Mouse (Mus musculus): Measurements from ENCODE around the gene Fam216a.

Fam216a gene

DNA sequence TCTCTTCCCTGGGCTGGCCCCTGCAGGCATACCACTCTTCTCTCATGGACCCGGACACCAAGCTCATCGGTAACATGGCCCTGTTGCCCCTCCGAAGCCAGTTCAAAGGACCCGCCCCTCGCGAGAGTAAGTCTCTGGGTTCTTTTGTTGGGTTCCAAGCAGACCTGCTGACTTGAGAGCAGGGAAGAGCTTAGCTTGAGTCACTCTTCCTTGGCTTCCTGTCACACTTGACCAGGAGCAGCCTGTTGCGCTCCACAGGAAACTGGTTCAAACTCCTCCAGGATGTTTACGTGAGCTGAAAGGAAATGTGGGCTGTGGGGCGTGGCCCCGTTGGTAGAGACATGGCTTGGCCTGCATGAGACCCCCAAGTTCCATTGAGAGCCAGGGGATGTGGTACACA, 24.6 kb upstream of the Fam216a start:
- no peak for TF ChIP-seq GATA4 (IDR thresholded peaks at IDR 0.05; ENCODE audit: insufficient replicate concordance, low read length)

GRCm38 (mm10) chr5:122393887-122394286, 21.7 kb upstream of the Fam216a start:
- TF ChIP-seq GATA4 (IDR thresholded peaks at IDR 0.05; ENCODE audit: insufficient replicate concordance, low read length) = no peak

GRCm38 (mm10) chr5:122392227-122393004, 20.3 kb upstream of the Fam216a start:
- no peak for TF ChIP-seq GATA4 (IDR thresholded peaks at IDR 0.05; ENCODE audit: insufficient replicate concordance, low read length)

- TF ChIP-seq GATA4 (IDR thresholded peaks at IDR 0.05; ENCODE audit: insufficient replicate concordance, low read length) = no peak; the same call in 1 of the 2 replicates
These were observed 19.6 kb upstream of the Fam216a start, which contains the start of gene Arpc3 for GRCm38 (mm10) chr5:122391786-122392180. TSS of gene Arpc3 (plus strand) at chr5:122391878.

DNA sequence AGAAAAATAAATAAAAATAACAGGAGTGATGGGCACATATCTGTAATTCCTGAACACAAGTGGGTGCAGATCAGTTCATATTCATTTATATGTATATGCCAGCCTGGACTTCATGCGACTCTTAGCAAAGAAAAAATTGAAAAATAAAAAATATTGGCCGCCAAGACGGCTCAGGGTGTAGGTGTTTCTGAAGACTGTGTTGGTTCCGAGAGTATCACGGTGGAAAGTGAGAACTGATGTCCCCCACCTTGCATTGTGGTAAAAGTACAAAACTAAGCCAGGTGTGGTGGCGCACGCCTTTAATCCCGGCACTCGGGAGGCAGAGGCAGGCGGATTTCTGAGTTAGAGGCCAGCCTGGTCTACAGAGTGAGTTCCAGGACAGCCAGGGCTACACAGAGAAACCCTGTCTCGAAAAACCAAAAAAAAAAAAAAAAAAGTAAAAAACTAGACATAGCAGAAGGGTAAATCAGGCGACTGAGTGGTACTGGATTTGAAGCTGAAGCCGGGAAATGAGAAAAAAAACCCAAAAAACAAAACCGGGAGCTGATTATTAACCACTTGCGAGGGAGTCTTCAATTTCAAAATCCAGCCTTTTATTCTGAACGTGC, 19.1 kb upstream of the Fam216a start:
- no peak for TF ChIP-seq GATA4 (IDR thresholded peaks at IDR 0.05; ENCODE audit: insufficient replicate concordance, low read length)

DNA sequence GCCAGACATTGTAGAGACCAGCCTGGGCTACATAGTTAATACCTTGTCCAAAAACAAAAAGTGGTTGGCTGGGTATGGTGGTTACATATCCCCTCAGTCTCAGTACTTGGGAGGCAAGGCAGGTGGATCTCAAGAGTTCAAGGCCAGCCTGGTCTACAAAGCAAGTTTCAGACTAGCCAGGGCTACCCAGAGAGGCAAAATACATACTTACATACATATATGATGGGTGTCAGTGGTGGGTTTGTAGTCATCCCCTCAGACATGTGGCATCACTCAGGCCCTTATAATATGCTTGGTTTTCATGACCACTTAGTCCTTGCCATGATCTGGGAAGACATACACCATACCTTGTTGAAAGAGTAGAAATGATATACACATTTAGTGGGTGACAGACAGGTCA, 18.5 kb upstream of the Fam216a start:
- no peak for TF ChIP-seq GATA4 (IDR thresholded peaks at IDR 0.05; ENCODE audit: insufficient replicate concordance, low read length)

- TF ChIP-seq GATA4 (IDR thresholded peaks at IDR 0.05; ENCODE audit: insufficient replicate concordance, low read length) = no peak
These were observed 17.8 kb upstream of the Fam216a start for GRCm38 (mm10) chr5:122390006-122390405.

GRCm38 (mm10) chr5:122379374-122380155, 7.4 kb upstream of the Fam216a start:
- no peak for TF ChIP-seq GATA4 (IDR thresholded peaks at IDR 0.05; ENCODE audit: insufficient replicate concordance, low read length)

- TF ChIP-seq GATA4 (IDR thresholded peaks at IDR 0.05; ENCODE audit: insufficient replicate concordance, low read length) = no peak
These were observed 6.0 kb upstream of the Fam216a start for GRCm38 (mm10) chr5:122378171-122378570.

GRCm38 (mm10) chr5:122377101-122377833, 5.1 kb upstream of the Fam216a start:
- no peak for TF ChIP-seq GATA4 (IDR thresholded peaks at IDR 0.05; ENCODE audit: insufficient replicate concordance, low read length)

- TF ChIP-seq GATA4 (IDR thresholded peaks at IDR 0.05; ENCODE audit: insufficient replicate concordance, low read length) = no peak
These were observed 714 bp upstream of the Fam216a start for GRCm38 (mm10) chr5:122372878-122373277.

- no peak for TF ChIP-seq GATA4 (IDR thresholded peaks at IDR 0.05; ENCODE audit: insufficient replicate concordance, low read length)
These were observed 473 bp downstream of the Fam216a start, which contains the start of gene Gpn3 for GRCm38 (mm10) chr5:122371591-122372191. TSS of gene Gpn3 (plus strand) at chr5:122371876.

- TF ChIP-seq GATA4 (IDR thresholded peaks at IDR 0.05; ENCODE audit: insufficient replicate concordance, low read length) = no peak
These were observed 17.6 kb downstream of the Fam216a start for GRCm38 (mm10) chr5:122354492-122355067.

DNA sequence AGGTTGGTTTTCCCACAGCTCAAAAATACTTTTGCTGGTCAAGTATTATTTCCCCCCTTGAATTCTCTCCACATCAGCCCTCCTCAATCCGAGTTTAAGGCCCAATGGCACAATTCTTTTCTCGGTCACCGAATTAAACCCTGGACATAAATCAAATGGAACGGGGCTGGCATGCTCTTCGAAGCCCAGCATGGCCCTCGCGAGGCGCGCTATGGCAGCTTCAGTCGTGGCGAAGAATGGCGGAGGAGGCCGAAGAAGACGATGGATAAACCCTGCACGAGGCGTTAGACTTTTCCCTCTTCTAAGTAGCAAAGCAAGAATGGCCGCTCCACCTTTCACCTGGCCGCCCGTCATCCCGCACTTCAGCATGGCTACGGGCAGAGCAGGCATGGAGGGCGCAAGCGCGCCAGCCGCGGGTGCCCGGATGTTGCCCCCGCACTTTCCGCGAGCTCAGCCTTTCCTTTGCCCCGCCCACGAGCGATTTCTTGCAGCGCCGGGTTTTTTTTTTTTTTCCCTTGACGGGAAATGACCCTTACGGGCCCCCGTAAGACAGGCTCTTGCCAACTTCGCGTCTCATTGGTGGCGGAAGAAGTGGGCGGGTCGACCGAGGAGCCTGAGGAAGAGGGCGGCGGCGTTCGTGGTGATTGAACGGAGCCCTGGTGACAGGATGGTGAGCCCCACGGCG, 18.2 kb downstream of the Fam216a start, which contains the start of the genes Rad9b and Vps29:
TSS of gene Rad9b (minus strand) at position 427 of the 685 bp plus-strand sequence.
TSS of gene Vps29 (plus strand) at position 563 of the 685 bp plus-strand sequence.
- 0 out of 2 replicates have a peak, but pooled peaks have one; percentile 10 for TF ChIP-seq GATA4 (IDR thresholded peaks at IDR 0.05; ENCODE audit: insufficient replicate concordance, low read length)

Measured in liver, adult (tissue).